Mouse (Mus musculus) small intestine, adult 2 months (tissue): ENCODE results near the gene Prmt1.
"Not testable (repeated sequence)": the region's sequence is repeated elsewhere in the genome, so short reads cannot be mapped to it uniquely, and the experiment has no call there.

Source experiments
- CTCF ChIP-seq: fragments of 200-500 bp; IDR thresholded peaks from 2 replicates; pipeline ENCODE4 v1.5.1; 2012; ENCODE audit warnings: low read depth, mild to moderate bottlenecking, control low read depth, inconsistent platforms, low read length, moderate library complexity, mixed read lengths; ENCODE audit not compliant: insufficient replicate concordance, insufficient read length; ENCODE audit errors: extremely low read depth
- POLR2A ChIP-seq: fragments of 200-500 bp; IDR thresholded peaks from 2 replicates; pipeline ENCODE4 v1.6.1; 2012; ENCODE audit warnings: low read depth, mild to moderate bottlenecking, control low read depth, inconsistent platforms, low read length, moderate library complexity

DNA sequence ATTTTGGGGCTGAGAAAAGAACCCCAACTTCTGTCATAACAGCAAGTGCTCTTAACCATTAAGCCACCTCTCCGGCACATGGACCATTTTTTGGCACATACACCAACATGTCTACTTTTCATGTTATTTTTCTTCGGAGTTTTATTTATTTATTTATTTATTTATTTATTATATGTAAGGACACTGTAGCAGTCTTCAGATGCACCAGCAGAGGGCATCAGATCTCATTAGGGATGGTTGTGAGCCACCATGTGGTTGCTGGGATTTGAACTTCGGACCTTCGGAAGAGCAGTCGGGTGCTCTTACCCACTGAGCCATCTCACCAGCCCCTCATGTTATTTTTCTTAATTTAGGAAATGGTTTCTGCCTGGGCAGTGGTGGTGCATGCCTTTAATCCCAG, 37.3 kb upstream of the Prmt1 start:
- not testable (repeated sequence) for TF ChIP-seq POLR2A
- TF ChIP-seq CTCF: peak; percentile 31; the same call in 1 of the 2 replicates
